Mouse (Mus musculus) T-helper 17 cell (primary cell): Measurements from ENCODE around the gene Ankrd31.

Experiments
- in situ Hi-C, 2 experiments: fragments of 300-600 bp; cut with MboI, MseI; formaldehyde crosslinking; loops; 1 replicate in 1 of 2; 2 replicates in 1 of 2; pipeline ENCODE4 v1.15.1; 2025; ENCODE audit warnings: high pct_unique_total_duplicates in 2 of 2

Gene Ankrd31

DNA sequence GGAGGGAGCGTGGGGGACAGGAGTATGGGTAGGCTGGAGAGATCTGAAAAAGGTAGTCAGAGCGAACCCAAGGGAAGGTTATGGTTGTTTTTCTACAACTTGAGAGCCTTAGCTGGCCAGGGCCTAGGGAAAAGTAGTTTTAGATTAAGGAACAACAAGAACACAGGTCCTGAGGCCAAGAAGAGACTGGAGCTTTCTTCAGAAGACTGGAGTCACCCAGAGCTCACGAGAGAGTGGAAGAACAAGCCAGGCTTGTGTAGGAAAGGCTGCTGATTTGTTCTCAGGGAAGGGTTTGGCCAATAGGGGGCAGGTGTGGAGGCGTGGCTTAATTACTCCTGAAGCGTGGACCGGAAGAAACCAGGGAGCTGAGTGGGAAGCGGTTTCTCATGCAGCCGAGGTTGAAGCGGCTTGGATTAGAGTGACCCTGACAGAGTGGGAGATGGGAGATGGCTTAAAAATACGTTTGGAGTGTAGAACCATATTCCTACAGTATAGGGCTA is 189.0 kb downstream of the Ankrd31 start:
- in situ Hi-C loops, result no loop called here

DNA sequence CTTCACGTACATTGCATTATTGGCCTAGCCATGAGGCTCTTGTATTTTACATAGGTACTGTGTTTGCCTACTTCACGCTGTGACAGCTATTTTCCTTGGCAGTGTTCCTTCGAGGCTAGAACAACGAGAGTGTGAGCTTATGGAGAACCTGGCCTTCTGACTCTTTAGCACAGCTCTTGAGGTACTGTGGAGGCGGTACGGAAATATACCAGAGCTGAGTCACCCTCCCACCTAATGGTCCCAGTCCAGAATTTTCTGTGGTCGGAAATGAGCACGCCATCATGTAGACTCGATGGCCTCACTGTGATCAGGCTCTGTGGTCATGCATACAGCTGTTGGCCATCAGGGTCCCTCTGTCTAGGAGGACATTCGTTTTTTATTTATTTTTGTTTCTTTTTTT is 191.6 kb downstream of the Ankrd31 start:
- in situ Hi-C loops, result loop anchor here in 1 of 2 experiments (10.0 kb wide), 1 partner anchor 1965 kb away; no protein-coding TSS in a partner anchor

DNA sequence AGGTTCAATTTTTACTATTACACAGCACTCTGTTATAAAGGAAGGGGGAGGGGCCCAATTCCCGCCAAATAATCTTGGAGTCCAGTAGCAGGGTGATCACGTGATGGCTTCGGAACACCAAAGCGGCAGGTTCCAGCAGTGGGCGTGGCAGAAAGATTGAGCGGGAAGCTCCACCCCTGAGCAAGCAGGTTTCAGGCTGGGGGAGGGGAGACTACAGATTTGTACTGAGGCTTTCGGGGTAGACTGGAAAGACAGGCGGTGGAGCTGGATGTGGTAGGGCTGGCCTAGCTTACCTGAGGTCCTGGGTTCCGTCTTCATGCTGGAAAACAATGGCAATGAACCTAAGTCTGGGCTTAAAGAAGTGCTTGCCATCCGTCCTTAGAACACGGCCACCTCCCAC is 193.4 kb downstream of the Ankrd31 start:
- in situ Hi-C loops, result loop anchor here in 1 of 2 experiments (10.0 kb wide), 1 partner anchor 1963 kb away; no protein-coding TSS in a partner anchor

DNA sequence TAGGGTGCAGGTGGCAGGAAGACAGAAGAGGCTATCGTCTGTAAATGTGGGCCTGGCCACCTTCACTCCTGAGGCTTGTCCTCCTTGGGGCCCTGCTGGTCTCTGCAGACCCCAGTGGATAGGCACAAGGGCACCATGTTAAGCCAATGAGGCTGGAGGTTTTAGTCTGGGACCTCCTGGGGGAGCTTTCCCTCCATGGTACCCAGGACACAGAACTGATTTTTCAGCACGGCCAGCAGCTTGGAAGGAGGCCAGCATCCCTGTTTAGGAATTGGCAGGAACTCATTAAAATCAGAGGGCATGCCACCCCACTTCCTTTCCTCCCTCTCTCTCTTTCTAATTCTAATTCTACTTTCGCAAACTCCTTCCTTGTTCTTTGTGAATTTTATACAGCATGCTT is 195.5 kb downstream of the Ankrd31 start:
- in situ Hi-C loops, result loop anchor here in 1 of 2 experiments (10.0 kb wide), 1 partner anchor 1961 kb away; no protein-coding TSS in a partner anchor

DNA sequence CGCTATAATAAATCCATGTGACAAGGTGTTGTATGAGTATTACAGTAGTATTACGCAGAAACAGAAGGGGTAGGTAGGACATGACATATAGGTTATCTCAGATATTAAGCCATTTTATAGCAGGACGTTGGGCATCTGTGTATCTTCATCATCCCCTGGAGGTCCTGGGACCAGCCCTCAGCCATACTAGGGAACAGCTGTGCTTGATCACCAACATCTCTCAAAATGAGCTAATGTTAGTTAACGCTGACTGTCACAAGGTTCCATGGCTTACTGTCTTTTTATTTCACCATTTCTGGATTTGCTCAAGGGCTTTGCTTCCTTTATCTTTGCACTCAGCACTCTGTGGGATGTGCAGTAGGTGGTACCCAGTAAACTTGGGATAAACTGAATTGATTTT is 197.7 kb downstream of the Ankrd31 start:
- in situ Hi-C loops, result loop anchor here in 1 of 2 experiments (10.0 kb wide), 1 partner anchor 1959 kb away; no protein-coding TSS in a partner anchor

DNA sequence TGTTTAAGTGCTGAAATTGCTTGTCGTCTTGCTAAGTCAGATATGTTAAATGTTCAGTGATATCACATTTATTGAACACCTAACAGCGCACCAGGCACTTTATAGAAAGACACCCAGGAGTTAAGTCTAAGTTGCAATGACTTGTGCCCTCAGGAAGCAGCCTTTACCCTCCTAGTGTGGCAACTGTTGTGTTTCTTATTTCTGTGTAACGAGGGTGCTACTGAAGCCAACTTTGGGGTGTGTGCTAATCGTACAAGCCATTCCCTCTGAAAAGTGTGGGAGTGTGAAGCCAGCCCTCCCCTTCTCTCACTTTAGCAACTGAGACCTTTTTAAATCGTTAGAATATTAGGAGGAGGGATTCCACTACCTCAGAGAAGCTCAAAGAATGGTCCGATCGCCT is 199.7 kb downstream of the Ankrd31 start:
- in situ Hi-C loops, result loop anchor here in 1 of 2 experiments (10.0 kb wide), 1 partner anchor 1957 kb away; no protein-coding TSS in a partner anchor

DNA sequence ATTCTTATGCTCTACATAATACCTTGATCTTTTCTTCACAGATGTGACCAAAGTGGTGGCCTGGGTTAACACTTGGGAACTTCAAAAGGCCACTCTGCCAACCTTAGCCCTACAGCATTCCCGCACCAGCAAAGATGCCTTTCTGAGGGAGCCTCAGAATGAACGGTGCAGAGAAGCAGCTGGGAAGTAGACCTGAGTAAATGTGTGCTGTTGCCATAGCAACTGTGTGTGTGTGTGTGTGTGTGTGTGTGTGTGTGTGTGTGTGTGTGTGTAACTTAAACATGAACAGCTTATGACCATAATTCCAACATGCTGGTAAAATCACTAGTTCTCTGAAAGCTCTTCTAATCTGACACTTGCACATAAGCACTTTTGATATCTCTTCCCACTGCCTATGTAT is 203.8 kb downstream of the Ankrd31 start:
- in situ Hi-C loops, result no loop called here

DNA sequence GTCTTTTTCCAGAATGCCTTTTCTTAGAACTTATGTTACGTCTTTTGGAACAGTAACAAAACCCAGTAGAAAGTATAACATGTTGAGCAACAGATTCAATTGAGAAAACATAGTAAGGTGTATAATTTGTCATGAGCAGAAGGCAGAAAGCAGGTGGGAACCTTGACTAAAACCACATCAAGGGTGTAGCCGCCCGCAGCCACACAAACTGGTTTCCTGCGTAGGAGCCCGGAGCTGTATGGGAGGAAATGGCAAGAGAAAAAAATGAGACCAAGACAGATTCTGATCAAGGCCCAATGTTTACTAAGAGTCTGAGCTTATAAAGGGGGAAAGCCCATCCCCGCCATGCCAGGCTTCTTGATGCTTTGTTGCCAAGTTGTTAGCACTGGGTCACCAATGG is 208.4 kb downstream of the Ankrd31 start:
- in situ Hi-C loops, result no loop called here
